Mouse (Mus musculus): ENCODE results near the gene Ngb. TPM values are rescaled to one million over a fixed set of nuclear protein-coding genes. Genes with fewer than 3 reads are reported as not detected.

Gene Ngb
- polyA plus RNA-seq, 1 experiment from 2014 or later: 0.57 TPM

Other genes with a start within 250 kb of the Ngb start
- 74.8 and 81.9 TPM in 2 replicates for gene Irf2bpl, start 217.7 kb downstream of the Ngb start, polyA plus RNA-seq (2016; fragmentation: Nextera tagmentation; extraction: Ambion mirVana)
- gene Cipc, start 155.5 kb downstream of the Ngb start, polyA plus RNA-seq (2016; fragmentation: Nextera tagmentation; extraction: Ambion mirVana): 49.5 and 51.4 TPM in 2 replicates
- 1.1 and 1.6 TPM in 2 replicates for gene Zdhhc22, start 112.1 kb downstream of the Ngb start, polyA plus RNA-seq (2016; fragmentation: Nextera tagmentation; extraction: Ambion mirVana)
- gene Tmem63c, start 81.2 kb downstream of the Ngb start, polyA plus RNA-seq (2016; fragmentation: Nextera tagmentation; extraction: Ambion mirVana): 1.5 and 1.6 TPM in 2 replicates
- gene Gstz1, start 44.6 kb upstream of the Ngb start, polyA plus RNA-seq (2016; fragmentation: Nextera tagmentation; extraction: Ambion mirVana): 24.3 and 28.3 TPM in 2 replicates
- gene Pomt2, start 45.4 kb upstream of the Ngb start, polyA plus RNA-seq (2016; fragmentation: Nextera tagmentation; extraction: Ambion mirVana): 16.2 and 16.6 TPM in 2 replicates
- gene Samd15, start 97.2 kb upstream of the Ngb start, polyA plus RNA-seq (2016; fragmentation: Nextera tagmentation; extraction: Ambion mirVana): 1.4 and 1.7 TPM in 2 replicates
- gene Tmed8, start 97.9 kb upstream of the Ngb start, polyA plus RNA-seq (2016; fragmentation: Nextera tagmentation; extraction: Ambion mirVana): 6.0 and 6.4 TPM in 2 replicates
- 0.73 and 1.1 TPM in 2 replicates for gene Noxred1, start 136.2 kb upstream of the Ngb start, polyA plus RNA-seq (2016; fragmentation: Nextera tagmentation; extraction: Ambion mirVana)
- 59.7 and 62.0 TPM in 2 replicates for gene Vipas39, start 163.7 kb upstream of the Ngb start, polyA plus RNA-seq (2016; fragmentation: Nextera tagmentation; extraction: Ambion mirVana)
- gene Ahsa1, start 163.9 kb upstream of the Ngb start, polyA plus RNA-seq (2016; fragmentation: Nextera tagmentation; extraction: Ambion mirVana): 204 and 205 TPM in 2 replicates
- 1.2 and 1.8 TPM in 2 replicates for gene Ism2, start 197.2 kb upstream of the Ngb start, polyA plus RNA-seq (2016; fragmentation: Nextera tagmentation; extraction: Ambion mirVana)

All from forebrain, embryonic 12.5 days (tissue).